Mouse (Mus musculus) urinary bladder, postnatal 36 days (tissue): ENCODE measurements around the gene Tas2r102.

Experiments
- DNase-seq, 2 experiments: peaks; one replicate each; pipeline ENCODE4 v3.0.0; 2022; ENCODE audit warnings: low spot score in 2 of 2, mixed read lengths in 1 of 2

Tas2r102 gene

DNA sequence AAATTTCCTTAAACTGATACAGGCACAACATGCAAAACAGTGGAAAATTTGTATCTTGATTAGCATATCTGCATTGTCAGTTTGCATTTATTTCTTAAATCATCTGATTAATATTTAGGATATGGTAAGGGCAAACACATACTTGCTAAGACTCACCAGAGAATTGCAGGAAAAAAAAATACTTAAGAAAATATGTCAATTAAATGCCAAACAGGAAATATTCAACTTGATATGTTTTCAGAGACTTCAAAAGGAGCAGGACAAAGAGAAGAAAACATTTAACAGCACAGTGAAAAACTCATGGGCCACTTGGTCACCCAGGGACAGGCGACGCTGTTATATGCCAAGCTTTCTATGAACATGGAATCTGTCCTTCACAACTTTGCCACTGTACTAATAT, at the start of gene Tas2r102:
Gene Tas2r102 (plus strand): TSS at position 301 of the 400 bp plus-strand sequence.
- no peak for DNase-seq

DNA sequence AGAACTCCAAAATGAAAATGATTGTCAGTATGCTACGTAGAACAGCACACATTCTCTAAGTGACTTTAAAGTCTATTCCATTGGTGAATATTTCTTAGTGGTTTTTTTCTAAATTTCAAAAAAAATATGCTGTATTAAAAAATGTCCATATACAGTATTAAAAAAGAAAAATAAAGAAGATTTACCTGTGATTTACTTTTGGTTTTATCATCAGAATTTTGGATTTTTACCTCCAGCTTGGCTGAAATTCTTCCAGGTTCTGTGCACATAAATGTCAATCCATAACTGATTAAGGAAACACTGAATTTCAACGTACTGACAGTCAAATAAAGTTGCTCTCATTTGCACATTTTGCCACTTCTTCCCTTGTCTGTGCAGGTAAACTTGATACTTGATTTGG, 24.0 kb upstream of the Tas2r102 start, which contains the start of gene Tas2r115:
Gene Tas2r115 (minus strand): TSS at position 101 of the 400 bp plus-strand sequence.
- no peak for DNase-seq

DNA sequence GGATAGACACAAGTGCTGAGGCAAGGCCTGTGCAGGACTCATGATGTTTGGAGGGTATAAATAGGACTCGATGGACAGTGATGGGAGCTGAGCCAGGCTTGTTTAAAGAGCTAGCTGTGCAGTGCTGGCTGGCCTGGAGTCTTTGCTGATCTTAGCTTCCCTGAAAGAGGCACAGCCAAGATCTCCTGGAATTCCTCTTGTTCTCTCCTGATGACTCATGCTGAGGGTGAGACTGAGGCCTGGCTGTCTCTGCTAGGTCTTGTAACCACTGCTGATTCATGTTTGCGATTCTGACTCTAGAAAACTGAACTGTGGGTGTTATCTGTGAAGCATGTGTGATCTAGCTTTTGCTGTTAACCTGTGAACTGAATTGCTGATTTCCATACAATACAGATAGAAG, 11.7 kb upstream of the Tas2r102 start:
- no peak for DNase-seq

DNA sequence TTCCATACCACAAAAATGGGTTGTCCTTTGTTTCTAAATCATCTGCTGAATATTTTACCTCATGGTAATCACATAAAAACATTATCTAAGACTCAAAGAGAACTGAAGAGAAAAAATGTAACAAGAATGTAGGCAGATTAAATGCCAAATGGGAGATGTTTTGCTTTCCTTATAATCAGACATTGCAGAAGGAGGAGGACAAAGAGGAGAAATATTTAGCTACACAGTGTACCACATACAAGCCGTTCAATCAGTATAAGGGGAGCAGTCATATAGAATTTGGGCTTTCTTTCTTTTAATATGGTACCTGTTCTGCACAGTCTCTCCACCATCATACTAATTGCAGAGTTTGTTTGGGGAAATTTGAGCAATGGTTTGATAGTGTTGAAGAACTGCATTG, 7.5 kb upstream of the Tas2r102 start, which contains the start of gene Tas2r124:
Gene Tas2r124 (plus strand): TSS at position 301 of the 400 bp plus-strand sequence.
- no peak for DNase-seq

DNA sequence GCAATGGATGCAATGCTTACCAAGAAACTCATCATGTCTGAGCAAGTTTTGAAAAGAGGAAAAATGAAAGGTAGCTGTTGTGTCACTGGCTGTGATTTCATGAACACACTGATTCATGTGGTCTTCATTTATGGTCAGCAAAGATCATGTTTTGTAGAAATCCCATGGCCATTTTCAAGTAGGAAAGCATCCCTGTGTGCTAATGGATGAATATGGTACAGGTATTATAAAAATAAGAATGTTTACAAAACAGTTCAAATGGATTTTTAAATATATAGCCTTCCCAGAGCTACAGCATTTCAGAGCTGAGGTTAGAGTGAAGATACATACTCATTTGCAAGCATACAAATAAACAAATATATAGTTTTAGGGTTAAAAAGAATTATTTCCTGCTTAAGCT, 16.1 kb downstream of the Tas2r102 start, which contains the start of gene Tas2r136:
Gene Tas2r136 (minus strand): TSS at position 101 of the 400 bp plus-strand sequence.
- no peak for DNase-seq

DNA sequence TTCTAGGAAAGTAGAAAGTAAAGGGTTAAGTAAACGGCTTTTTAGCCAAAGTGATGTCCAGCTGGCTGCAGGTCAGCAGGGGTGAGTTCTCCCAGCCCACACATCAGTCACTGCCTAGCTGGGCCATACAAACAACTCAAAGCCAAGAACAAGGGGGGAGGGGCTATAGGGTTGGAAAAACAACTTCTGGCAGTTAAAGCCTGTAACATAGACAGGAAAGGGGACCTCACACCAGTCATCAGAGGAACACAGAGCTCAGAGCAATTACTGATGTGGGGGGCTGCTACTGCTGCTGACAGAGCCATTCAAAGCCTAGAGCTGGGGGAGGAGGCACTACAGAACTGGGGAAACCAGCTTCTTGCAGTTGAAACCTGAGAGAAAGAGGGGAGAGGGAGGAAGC, 33.5 kb downstream of the Tas2r102 start:
- no peak for DNase-seq

DNA sequence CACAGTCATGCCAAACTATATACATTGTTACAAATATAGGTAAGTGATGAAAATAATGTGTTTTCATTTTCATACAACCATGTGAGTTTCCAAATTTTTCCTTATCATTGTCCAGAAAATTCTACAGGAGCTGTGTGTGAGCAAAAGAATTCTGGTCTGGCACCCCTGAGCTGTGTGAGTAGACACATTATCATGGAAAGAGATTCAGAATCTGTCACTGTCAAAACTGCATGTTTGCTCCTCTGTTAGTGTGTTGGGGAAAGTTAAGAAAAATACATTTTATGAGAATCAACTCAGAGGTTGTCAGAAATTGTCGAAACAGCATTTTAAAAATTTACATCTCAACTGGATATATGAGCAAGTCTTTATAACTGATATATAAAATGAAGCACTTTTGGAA, 40.6 kb downstream of the Tas2r102 start, which contains the start of gene Tas2r117:
Gene Tas2r117 (plus strand): TSS at position 301 of the 400 bp plus-strand sequence.
- DNase-seq: no peak
